Mouse (Mus musculus) MN1 (cell line): ENCODE measurements at regions not wholly inside any gene's neighbourhood (a gene's known extent, or its start where the extent isn't known, plus 50 kb on each side); places are given as distances from the start of the nearest gene placed in this dataset.

Source experiments
- DNase-seq: peaks from one replicate; pipeline ENCODE4 v3.0.0-alpha.2; 2016; ENCODE audit warnings: low spot score

GRCm38 (mm10) chr9:85521342-85521741 is 194.2 kb upstream of the Tent5a start:
- no peak for DNase-seq

GRCm38 (mm10) chr9:85520941-85521340 is 193.8 kb upstream of the Tent5a start:
- DNase-seq = no peak

- no peak for DNase-seq
Measured at GRCm38 (mm10) chr9:85499006-85499405, 171.9 kb upstream of the Tent5a start.

GRCm38 (mm10) chr9:85497348-85497747 is 170.2 kb upstream of the Tent5a start:
- no peak for DNase-seq

GRCm38 (mm10) chr9:85496506-85497239 is 169.5 kb upstream of the Tent5a start:
- no peak for DNase-seq

GRCm38 (mm10) chr9:85495056-85495455 is 167.9 kb upstream of the Tent5a start:
- no peak for DNase-seq

- no peak for DNase-seq
Measured at GRCm38 (mm10) chr9:85493760-85494159, 166.6 kb upstream of the Tent5a start.

GRCm38 (mm10) chr9:85490367-85490766 is 163.2 kb upstream of the Tent5a start:
- no peak for DNase-seq

- DNase-seq = no peak
Measured at GRCm38 (mm10) chr9:85487915-85488314, 160.8 kb upstream of the Tent5a start.

GRCm38 (mm10) chr9:85487052-85487668 is 160.0 kb upstream of the Tent5a start:
- no peak for DNase-seq

- no peak for DNase-seq
Measured at GRCm38 (mm10) chr9:85485749-85486148, 158.6 kb upstream of the Tent5a start.

GRCm38 (mm10) chr9:85483248-85483647 is 156.1 kb upstream of the Tent5a start:
- no peak for DNase-seq

- DNase-seq = peak; percentile 52
Measured at GRCm38 (mm10) chr9:85480566-85480965, 153.4 kb upstream of the Tent5a start.

GRCm38 (mm10) chr9:85475214-85475613 is 148.1 kb upstream of the Tent5a start:
- DNase-seq = no peak

- DNase-seq = no peak
Measured at GRCm38 (mm10) chr9:85470264-85470821, 143.2 kb upstream of the Tent5a start.

- DNase-seq = no peak
Measured at GRCm38 (mm10) chr9:85469288-85469687, 142.1 kb upstream of the Tent5a start.

GRCm38 (mm10) chr9:85466671-85467070 is 139.5 kb upstream of the Tent5a start:
- DNase-seq = no peak

GRCm38 (mm10) chr9:85459062-85459805 is 132.1 kb upstream of the Tent5a start:
- DNase-seq = no peak

GRCm38 (mm10) chr9:85458356-85458755 is 131.2 kb upstream of the Tent5a start:
- DNase-seq = no peak

- DNase-seq = no peak
Measured at GRCm38 (mm10) chr9:85457400-85457799, 130.3 kb upstream of the Tent5a start.

- DNase-seq = no peak
Measured at GRCm38 (mm10) chr9:85455382-85455781, 128.2 kb upstream of the Tent5a start.

- no peak for DNase-seq
Measured at GRCm38 (mm10) chr9:85452196-85452857, 125.2 kb upstream of the Tent5a start.
